Mouse (Mus musculus) CD8-positive naive resting alpha-beta T cell, adult 2 months (primary cell): ENCODE measurements around the gene Plekha8.

Experiments
- DNase-seq, 2 experiments: peaks; one replicate each; pipeline ENCODE4 v3.0.0; 2022; ENCODE audit warnings: low read depth in 2 of 2, low spot score in 2 of 2

Gene Plekha8

GRCm38 (mm10) chr6:54639877-54640276 is 45.0 kb downstream of the Plekha8 start:
- no peak for DNase-seq

- no peak for DNase-seq
Measured at GRCm38 (mm10) chr6:54641953-54642352, 47.0 kb downstream of the Plekha8 start.

- DNase-seq: no peak
Measured at GRCm38 (mm10) chr6:54643181-54643580, 48.3 kb downstream of the Plekha8 start.

- DNase-seq: no peak
Measured at GRCm38 (mm10) chr6:54655471-54656095, 60.7 kb downstream of the Plekha8 start.

- no peak for DNase-seq
Measured at GRCm38 (mm10) chr6:54657861-54658260, 63.0 kb downstream of the Plekha8 start.

GRCm38 (mm10) chr6:54669868-54670267 is 75.0 kb downstream of the Plekha8 start:
- DNase-seq: no peak

- DNase-seq: no peak
Measured at GRCm38 (mm10) chr6:54672901-54673300, 78.0 kb downstream of the Plekha8 start.

- no peak for DNase-seq
Measured at GRCm38 (mm10) chr6:54679686-54680085, 84.8 kb downstream of the Plekha8 start.

GRCm38 (mm10) chr6:54680891-54681745 is 86.2 kb downstream of the Plekha8 start, which contains the start of gene Mturn:
Gene Mturn, plus strand, starts transcription at chr6:54681624.
- DNase-seq: peak; percentile 96 to 97

GRCm38 (mm10) chr6:54681746-54682428 is 87.0 kb downstream of the Plekha8 start:
- no peak for DNase-seq

- DNase-seq: no peak
Measured at GRCm38 (mm10) chr6:54684085-54684484, 89.2 kb downstream of the Plekha8 start.

GRCm38 (mm10) chr6:54685103-54685502 is 90.2 kb downstream of the Plekha8 start:
- DNase-seq: peak; percentile 29 to 31

GRCm38 (mm10) chr6:54685716-54686395 is 90.9 kb downstream of the Plekha8 start:
- no peak for DNase-seq

GRCm38 (mm10) chr6:54686946-54687737 is 92.2 kb downstream of the Plekha8 start:
- DNase-seq: no peak

GRCm38 (mm10) chr6:54688467-54689323 is 93.8 kb downstream of the Plekha8 start:
- no peak for DNase-seq

GRCm38 (mm10) chr6:54689686-54690085 is 94.8 kb downstream of the Plekha8 start:
- DNase-seq: no peak

GRCm38 (mm10) chr6:54690838-54691237 is 95.9 kb downstream of the Plekha8 start:
- DNase-seq: no peak

GRCm38 (mm10) chr6:54691368-54692116 is 96.6 kb downstream of the Plekha8 start:
- no peak for DNase-seq

- DNase-seq: no peak
Measured at GRCm38 (mm10) chr6:54692201-54692600, 97.3 kb downstream of the Plekha8 start.
